Mouse (Mus musculus): ENCODE data around the gene Loxl1. TPM values are rescaled to one million over a fixed set of nuclear protein-coding genes. Genes with fewer than 3 reads are reported as not detected.

Gene Loxl1
- total RNA-seq, 1 experiment from 2014 or later = 32.9 TPM

DNA sequence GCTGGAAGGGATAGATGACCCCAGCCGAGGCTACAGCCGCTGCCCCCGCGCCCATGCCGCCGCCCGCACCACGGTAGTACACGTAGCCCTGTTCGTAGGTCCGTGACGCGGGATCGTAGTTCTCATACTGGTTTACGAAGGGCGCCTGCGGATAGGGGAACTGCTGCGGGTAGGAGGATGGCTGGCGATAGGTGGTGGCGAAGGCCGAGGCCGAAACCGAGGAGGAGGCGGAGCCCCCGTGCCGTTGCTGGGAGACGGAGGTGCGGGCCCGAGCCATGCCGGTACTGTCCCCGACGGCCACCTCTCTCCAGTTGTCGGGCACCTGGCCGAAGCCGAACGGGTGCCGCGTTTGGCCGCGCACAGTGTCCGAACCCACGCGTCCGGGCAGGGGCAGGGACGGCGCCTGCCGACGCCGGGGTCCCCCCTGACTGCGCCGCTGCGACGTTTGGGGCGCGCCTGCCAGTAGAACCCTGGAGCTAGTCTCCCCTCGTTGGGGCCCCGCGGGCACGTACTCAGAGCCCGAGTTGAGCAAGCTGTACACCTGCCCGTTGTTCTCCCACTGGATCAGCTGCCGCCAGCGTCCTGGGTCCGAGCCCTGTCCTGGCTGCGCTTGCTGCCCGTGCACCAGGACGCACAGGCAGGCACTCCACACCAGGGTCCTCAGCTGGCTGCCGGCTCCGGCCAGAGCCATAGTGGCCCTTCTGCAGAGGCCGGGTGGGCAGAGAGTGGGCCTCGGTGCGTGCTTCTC, 616 bp downstream of the Loxl1 start:
- peak; percentile 78 for DNase-seq

DNA sequence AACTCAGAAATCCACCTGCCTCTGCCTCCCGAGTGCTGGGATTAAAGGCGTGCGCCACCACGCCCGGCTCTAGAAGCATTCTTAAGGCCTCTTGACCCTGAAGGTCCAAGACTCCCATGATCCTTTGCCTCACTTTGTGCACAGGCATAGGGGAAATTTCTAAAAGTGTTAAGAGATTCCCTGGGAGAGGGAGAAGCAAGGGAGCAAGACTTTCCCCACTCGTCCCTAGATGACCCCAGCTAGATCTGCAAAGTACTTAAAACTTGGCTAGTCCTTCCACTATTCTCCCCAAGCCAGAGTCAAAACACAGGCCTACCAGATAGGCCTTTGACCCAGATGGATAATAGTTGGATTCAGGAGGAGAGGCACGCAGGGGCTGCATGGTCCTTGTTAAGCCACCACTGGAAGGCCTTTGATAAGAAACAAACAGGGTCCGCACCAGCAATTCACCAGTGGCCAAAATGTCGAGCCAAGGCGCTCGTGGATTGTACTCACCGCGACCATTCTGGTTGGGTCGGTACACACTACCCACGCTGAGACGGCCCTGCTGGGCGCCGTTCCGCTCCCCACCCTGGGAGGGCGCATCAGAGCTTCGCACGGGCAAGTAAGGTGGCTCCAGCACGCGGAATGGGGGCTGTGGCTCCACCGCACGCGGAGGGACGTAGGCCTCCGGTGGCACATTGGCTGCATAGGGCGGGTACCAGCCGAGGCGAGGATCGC, 1.6 kb downstream of the Loxl1 start:
- peak; percentile 41 for DNase-seq

DNA sequence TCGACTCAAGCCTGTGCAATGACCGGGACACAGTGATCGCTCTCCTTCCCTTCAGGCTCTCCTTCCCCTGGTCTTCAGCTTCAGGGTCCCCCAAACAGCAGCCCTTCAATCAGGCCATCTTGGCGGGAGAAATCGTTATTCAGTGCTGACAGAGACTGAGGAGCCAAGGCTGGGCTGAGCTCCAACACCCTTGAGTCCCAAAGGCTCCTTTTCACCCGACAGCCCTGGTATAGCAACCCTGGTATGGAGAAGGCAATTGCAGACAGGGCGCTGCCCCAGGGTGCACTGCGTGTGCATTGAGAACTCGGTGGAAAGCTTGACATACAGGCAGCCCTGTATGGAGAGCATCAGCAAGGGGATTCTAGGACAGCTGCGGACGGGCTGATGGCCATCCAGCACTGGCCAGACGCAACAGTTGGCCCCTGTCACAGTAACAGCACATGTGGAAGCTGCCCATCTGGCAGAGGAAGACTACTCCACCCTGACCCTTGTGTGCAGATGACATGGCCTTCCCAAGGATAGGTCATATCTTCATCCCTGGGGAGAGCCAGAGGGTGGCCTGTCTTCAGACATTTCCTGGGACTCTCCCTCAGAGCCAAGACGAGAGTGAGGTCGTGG, 2.8 kb downstream of the Loxl1 start:
- peak; percentile 44 for DNase-seq

DNA sequence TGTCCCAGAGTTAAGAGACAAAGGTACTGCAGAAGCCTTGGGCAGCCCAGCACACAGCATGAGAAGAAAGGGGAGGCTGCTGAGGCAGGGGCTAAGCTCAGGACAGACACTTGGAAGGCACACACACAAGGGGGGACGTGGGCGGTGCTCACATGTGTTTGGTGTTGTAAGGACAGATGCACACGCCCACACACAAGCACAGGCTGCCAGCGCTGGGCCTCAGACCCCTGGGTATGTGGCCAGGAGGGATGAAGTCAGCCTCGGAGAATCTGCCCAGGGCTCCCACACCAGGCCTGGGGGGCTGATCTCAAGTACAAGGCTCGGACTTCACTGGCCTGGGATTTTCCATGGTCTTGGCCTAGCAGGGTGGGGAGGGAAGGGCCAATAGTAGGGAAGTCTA, 4.6 kb downstream of the Loxl1 start:
- peak; percentile 34 for DNase-seq

DNA sequence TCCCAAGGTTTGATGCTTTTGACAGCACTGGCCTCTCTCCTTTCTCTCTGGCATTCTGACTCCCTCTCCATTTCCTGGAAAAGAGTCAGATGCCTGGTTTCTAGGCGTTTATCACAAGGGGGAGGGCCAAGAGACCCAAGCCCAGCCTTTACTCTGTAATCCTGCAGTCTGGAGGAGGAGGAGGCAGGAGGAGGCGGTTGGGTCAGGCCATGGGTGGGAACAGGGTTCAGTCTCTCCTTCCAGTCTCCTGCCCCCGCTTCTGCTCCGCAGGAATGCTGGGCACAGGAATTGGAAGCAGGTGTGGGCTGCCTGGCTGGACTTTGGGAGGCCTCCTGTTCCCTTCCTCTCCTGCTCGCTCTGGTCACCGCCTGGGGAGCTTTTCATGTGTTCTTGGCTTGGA, 7.3 kb downstream of the Loxl1 start:
- no peak for DNase-seq

DNA sequence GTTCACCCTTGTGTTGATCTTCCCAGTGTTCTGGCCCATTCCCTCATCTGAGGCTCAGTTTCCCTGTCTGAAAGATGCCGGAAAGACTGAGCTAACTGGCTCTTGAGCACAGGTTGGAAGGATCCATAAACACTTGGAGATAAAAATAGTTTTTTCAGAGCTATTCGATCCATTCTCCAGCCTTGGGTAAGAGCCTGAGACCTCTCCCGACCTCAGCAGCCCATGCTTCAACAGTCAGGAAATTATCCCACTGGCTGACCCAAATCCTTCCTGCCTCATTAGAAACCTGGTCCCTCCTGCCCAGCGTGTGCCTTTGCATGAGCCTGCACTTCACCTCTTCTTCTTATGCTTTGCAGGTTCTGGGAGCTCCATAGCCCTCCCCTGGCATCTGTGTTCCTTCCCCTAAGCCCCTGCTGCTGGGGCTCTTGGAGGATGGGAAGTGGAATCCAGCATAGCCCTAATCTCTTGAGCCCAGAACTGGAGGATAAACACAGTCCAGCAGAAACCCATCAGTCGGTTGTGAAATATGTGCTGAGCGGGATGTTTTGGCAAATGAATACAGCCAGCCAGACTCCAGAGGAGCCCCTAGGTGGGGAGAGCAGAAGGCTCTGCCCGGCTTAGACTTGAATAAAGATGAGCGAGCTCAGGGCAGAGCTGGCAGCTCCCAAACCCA, 9.3 kb downstream of the Loxl1 start:
- DNase-seq = no peak

DNA sequence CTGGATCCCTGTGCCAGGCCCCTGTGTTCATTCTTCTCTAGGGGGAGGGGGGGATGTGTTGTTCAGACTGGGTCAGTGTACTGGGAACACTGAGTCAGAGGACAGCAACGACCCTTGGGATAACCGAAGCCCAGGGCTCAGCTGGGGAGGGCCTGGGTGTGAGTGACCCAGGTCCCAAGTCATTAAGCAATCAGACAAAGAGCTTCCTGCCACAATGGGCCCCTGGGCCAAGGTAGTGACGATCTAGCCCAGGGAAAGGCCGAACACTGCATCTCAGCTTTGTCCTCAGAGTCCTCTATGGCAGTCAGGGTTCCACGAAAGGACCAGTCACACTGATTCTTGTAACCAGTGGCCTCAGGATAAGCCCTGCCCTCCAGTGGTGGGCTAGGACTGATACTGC, 9.9 kb downstream of the Loxl1 start:
- DNase-seq = no peak

DNA sequence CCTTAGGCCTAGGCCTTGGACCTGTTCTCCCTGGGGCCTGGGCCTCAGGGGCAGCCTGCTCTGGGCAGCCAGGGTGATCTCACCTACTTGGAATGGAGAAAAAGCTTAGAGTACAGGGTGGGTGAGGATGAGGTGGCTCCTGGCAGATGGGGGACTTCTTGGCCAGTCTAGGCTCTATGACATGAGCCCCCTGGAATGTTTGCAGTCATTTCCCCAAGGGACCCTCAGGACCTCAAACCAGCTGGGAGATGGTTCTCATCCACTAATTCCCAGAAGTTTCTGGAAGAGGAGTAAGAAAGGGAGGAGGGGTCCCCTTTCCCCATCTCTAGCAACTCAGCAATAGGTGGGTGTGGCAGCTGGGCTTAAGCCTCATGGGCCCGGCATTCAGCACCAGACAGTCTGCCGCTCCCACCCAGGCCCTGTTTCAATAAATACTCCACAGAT, 13.6 kb downstream of the Loxl1 start:
- DNase-seq = no peak

DNA sequence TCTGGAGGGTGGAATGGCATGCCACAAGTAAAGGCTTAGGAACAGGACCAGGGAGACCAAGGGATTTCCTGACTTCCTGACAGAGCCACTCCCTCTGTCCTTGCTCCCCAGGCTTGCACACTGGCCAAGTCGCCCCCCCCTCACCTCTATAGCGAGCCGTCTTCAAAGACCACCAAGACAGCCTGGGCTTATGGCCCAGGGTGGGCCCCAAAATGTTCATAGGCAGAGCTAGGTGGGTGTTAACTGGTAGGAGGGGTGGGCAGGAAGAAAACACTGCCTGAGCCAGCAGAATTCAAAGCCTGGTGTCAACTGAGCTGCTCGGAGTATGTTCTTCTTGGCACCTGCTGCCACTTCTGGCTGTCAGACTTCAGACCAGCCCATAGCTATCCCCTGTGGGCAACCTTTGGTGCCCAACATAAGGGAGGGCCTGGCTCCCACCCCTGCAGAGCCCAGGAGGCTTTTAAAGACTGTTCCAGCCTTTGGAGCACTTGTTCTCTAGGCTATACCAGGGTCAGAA, 15.0 kb downstream of the Loxl1 start:
- no peak for DNase-seq

DNA sequence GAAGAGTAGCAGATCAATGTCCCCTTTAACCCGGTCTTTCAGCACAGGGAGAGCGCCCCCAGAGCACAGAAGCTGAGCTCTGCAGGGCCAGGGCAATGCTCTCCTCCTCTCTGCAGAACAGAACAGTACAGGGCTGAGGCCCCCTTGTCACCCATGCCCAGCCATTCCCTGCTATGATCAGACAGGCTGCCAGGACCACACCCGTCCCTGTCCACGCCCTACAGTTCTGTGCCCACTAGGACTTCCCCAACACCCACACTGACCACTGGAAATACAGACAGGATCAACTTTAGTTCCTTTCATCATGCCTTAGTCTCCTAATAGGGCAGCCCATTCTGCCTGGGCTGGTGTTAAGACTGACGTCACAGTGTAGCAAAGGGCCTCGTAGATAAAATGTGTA, 15.9 kb downstream of the Loxl1 start:
- DNase-seq = no peak

DNA sequence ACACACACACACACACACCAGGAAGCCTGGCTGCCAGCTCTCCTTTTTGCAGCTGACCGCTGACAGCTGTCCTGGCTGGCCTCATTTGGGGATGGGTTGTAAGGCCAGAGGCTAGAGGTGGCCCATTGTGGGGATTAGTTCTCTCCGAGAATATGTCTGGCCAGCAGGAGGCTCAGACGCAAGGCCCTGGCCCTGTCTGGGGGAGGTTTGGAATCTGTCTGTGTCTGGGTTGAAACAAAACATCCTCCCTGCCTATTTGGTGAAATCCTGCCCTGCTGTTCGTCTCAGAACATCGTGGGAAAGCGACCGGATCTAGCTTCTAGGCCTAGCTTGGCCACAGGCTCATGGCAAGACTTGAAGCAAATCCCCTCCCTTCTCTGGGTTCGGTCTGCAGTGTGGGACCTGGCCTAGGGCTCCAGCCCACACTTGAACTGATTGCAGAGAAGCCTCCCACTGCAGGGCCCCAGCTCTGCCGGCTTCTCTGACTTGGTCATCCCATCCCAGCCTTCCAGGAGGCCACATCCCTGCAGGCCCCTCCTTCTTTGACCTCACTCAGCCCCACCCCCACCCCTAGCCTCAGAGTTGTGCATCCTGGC, 17.1 kb downstream of the Loxl1 start:
- DNase-seq = peak; percentile 22

DNA sequence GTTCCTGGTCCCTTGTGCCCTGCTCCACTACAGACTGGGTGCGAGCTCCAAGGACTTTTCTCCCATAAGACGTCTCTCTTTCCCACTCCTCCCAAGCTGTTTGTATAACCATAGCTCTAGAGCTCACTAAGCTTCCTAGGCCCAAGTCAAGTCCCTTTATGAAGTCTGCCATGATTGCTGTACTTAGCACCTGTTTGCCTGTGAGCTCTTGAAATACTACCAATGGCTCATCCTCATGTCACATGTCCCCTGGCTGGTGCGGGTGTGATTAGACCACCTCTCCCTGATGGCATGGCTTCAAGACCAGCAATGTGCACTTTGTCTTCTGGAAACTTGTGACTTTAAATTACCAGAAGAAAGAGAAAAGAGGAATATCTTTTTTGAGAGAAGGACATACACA, 17.6 kb downstream of the Loxl1 start:
- no peak for DNase-seq

DNA sequence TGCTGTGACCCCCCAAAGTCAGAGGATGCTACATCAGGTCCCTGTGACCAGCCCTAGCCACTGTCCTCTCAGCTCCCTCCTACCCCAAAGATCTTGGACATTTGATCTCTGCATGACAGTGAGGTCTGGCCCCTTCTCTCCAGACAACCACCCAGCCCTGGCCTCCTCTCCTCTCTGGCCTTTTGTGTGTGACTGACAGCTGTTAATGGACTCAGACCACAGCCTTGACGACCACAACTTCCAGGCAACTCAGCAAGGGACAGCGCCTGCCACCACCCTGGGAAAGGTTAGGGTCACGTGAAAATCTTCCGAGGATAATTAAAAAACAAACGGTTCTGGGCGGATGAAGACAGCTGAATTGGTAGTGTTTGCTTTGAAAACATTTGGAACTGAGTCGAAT, 18.5 kb downstream of the Loxl1 start:
- DNase-seq = no peak

DNA sequence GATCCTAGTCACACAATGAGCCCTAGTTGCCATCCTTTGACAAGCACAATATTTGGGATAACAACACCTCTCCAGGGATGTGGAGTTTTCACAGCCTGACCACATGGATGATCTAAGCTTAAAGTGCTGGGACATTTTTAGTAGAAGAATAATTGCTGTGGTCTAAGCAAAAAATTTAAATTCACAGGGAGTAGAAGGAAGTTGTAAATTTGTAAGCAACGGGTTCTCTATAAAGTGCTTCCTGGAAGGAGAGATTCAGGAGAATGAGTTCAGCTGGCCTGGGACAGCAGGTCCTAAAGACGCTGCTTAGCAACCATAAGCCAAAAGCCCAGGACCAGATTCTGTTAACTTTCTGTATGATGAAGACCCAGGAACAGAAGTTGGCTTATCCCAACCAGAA, 23.1 kb downstream of the Loxl1 start:
- DNase-seq = no peak

DNA sequence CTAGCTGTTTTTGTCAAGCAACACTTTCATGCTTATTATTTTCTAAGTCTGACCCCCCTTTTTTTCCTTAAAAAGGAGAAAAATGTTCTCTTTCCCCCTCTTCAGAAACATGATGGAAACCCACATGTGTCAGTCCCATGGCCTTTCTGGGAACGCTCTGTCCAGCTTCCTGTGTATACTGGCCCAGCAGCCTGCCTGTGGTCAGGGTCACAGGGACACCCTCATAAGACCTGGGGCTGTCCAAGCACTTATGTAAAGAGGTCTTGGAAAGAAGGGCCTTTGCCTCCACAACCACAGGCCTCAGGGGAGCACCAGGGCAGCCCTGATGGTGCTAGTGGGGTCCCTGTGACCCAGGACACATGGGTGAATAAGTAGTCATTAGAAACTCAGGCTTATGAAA, 23.9 kb downstream of the Loxl1 start:
- DNase-seq = no peak

DNA sequence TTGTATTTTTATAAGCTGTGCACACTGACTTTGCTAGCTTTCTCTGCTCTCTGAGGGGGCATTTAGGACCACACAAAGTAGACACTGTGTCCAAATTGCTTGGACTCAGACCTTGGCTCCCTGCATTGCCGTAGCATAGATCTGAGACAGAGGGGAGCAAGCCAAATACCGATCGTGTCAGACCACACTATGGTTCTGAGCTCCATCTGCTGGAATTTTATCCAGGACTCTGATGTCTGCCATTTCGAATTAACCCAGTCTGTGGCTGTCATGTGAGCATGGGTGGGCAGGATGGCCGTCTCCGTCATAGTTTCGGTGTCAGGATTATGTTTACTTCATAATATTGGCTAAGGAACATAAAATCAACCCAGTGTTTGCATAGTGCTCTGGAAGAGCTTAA, 29.6 kb downstream of the Loxl1 start:
- DNase-seq = no peak

DNA sequence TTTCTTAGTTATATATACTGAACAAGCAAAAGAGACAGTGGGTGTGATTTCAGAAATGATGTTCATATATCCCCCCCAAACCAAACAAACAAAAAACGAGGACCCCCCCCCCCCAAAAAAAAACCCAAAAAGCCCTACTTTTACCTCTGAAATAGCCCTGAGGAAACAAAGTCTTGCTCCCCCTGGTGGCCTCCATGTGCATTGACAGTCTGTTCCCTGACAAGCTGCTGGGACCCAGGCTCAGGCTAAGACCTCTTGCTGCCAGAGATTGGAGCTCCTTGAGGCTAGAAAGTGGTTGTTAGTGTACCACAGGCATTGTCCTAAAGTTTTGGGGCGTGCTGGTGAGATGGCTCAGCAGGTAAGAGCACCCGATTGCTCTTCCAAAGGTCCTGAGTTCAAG, 31.4 kb downstream of the Loxl1 start:
- peak; percentile 69 for DNase-seq

DNA sequence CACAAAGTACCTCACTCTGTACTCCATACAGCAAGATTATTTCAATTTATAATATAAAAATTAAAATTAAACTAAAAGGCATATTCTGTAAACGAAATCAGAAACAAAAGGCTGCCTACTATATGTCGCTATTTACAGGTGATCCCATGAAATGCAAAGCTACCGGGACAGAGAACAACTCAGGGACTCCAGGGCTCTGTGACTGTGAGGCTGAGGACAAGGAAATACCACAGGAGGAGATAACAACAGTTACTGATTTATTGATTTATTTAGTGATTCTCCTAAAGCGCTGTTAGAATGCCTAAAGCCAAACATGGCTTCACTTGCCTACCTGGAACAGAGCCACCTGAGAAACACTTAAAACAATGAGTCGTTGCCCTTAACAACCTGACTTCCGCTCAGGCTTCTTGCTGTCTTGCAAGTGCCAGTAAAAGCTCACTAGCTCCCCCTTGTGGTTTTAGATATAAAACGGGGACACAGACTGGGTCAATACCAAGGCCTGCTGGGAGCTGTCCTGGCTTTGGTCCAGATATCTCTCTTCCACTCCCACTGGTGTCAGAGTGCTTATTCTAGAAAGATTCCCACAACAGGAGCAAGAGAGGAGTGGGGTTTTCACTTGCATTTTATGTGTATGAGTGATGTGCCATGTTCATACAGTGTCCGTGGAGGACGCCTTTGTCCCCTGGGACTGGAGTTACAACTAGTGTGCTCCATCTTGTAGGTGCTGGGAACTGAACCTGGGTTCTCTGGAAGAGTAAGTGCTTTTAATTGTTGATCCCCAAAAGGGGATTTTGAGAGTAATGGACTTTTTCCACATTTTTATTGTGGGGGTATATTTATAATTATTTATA, 32.5 kb downstream of the Loxl1 start:
- DNase-seq = peak; percentile 85

DNA sequence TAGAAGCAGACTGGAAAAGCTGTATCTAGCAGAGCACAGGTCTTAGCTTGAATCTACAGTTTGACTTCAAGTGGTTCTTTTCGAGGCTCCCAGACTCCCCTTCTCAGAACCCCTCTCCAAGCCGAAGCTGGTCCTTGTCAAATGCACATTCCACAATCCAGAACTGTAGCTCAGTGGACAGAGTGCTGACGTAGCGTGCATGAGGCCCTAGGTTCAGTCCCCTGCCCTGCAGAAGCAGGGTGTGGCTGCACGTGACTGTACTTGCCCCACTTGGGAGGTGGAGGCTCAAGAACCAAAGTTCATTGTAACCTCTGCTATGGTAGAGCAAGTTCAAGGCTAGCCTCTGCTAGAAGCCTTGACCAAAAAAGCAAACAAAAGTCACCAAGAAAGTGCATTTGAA, 33.2 kb downstream of the Loxl1 start:
- no peak for DNase-seq

DNA sequence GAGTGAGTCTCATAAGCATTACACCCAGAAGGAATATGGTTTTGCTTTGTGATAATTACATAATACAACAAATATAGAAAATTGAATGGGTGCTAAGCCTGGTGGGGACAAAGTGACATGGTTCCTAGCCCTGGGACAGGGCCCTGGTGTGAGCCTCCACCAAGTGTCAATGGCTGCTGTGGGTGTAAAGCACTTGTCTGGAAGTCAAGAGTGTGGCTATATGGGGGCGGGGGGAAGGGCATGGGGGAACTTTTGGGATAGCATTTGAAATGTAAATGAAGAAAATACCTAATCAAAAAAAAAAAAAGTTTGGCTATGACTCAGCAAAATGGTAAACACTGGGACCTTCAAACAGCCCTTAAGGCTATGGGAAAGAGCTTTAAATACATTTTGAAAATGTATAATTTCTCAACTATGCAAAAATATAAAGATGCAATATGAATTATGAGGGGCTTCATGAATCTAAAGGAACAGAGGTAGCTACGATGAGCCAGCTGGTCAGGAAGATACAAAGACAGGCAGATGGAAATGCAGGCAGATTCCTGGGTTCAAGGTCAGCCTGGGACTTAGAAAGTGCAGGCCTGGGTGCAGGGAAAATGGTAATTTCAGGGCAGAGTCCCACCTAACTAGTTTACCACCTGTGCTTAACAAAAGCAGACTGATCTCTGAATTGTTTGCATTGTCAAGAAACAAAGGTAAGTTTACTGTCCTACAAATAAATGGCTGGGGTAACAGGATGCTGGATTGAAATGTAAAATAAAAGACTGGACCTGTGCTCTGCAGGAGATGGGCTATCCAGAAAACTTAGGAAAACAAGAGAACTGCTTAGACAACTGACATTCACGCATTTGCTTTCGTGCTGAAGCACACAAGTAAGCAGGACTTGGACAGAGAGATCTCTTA, 33.9 kb downstream of the Loxl1 start:
- DNase-seq = no peak
